Mouse (Mus musculus) CD4-positive, CD25-positive, alpha-beta regulatory T cell (primary cell): ENCODE results near the gene Fosb. TPM values are rescaled to one million over a fixed set of nuclear protein-coding genes. Genes with fewer than 3 reads are reported as not detected.

Experiments
- polyA plus RNA-seq: library from polyadenylated mRNA; unstranded; fragments of 100-300 nt; shearing (Covaris generic); gene quantifications from one replicate; pipeline ENCODE4 v1.2.1, GENCODE M21; 2017

Fosb gene
- polyA plus RNA-seq, result 0.72 TPM

GRCm38 (mm10) chr7:19309884-19310641, at the start of gene Fosb:
TSS of gene Fosb (minus strand) at chr7:19310051.

GRCm38 (mm10) chr7:19359299-19359891, 49.5 kb upstream of the Fosb start, which contains the start of the genes Cd3eap and Ppp1r13l:
TSS of gene Cd3eap (minus strand) at chr7:19359483.
TSS of gene Ppp1r13l (plus strand) at chr7:19359749.

GRCm38 (mm10) chr7:19344237-19344847, 34.5 kb upstream of the Fosb start, which contains the start of gene Ercc1:
TSS of gene Ercc1 (plus strand) at chr7:19344778.

GRCm38 (mm10) chr7:19282385-19282784, 27.5 kb downstream of the Fosb start, which contains the start of gene Rtn2:
TSS of gene Rtn2 (plus strand) at chr7:19282624.

GRCm38 (mm10) chr7:19279581-19280114, 30.2 kb downstream of the Fosb start, which contains the start of gene Ppm1n:
TSS of gene Ppm1n (minus strand) at chr7:19280064.

GRCm38 (mm10) chr7:19271238-19272172, 38.3 kb downstream of the Fosb start, which contains the start of gene Vasp:
TSS of gene Vasp (minus strand) at chr7:19271817.

Other genes starting within 250 kb of the Fosb start
- 0.07 TPM for gene Dmwd, start 233.8 kb downstream of the Fosb start, polyA plus RNA-seq
- gene Dmpk, start 226.2 kb downstream of the Fosb start, polyA plus RNA-seq, result 0.48 TPM
- gene Six5, start 215.5 kb downstream of the Fosb start, polyA plus RNA-seq, result 0.31 TPM
- gene Gm4969, start 191.7 kb downstream of the Fosb start, polyA plus RNA-seq, result 0.31 TPM
- gene Fbxo46, start 190.2 kb downstream of the Fosb start, polyA plus RNA-seq, result 24.0 TPM
- gene Qpctl, start 160.8 kb downstream of the Fosb start, polyA plus RNA-seq, result 13.9 TPM
- gene Snrpd2, start 160.3 kb downstream of the Fosb start, polyA plus RNA-seq, result 39.9 TPM
- 0.10 TPM for gene Gipr, start 143.9 kb downstream of the Fosb start, polyA plus RNA-seq
- gene Eml2, start 133.6 kb downstream of the Fosb start, polyA plus RNA-seq, result 24.7 TPM
- 0.20 TPM for gene Gpr4, start 97.5 kb downstream of the Fosb start, polyA plus RNA-seq
- 22.4 TPM for gene Opa3, start 81.7 kb downstream of the Fosb start, polyA plus RNA-seq
- gene Vasp, start 38.2 kb downstream of the Fosb start, polyA plus RNA-seq, result 303 TPM
- 2.4 TPM for gene Ppm1n, start 30.0 kb downstream of the Fosb start, polyA plus RNA-seq
- gene Rtn2, start 27.4 kb downstream of the Fosb start, polyA plus RNA-seq, result 0.34 TPM
- 77.0 TPM for gene Ercc1, start 34.7 kb upstream of the Fosb start, polyA plus RNA-seq
- 14.5 TPM for gene Cd3eap, start 49.4 kb upstream of the Fosb start, polyA plus RNA-seq
- 0.38 TPM for gene Ppp1r13l, start 49.7 kb upstream of the Fosb start, polyA plus RNA-seq
- 9.2 TPM for gene Ercc2, start 72.0 kb upstream of the Fosb start, polyA plus RNA-seq
- 27.0 TPM for gene Klc3, start 94.1 kb upstream of the Fosb start, polyA plus RNA-seq
- 0.19 TPM for gene Ckm, start 94.7 kb upstream of the Fosb start, polyA plus RNA-seq
- gene Mark4, start 148.8 kb upstream of the Fosb start, polyA plus RNA-seq, result 9.0 TPM
- not detected for gene Exoc3l2, start 153.3 kb upstream of the Fosb start, polyA plus RNA-seq
- gene Bloc1s3, start 198.3 kb upstream of the Fosb start, polyA plus RNA-seq, result 11.3 TPM
- 123 TPM for gene Trappc6a, start 198.3 kb upstream of the Fosb start, polyA plus RNA-seq
- not detected for gene Nkpd1, start 207.8 kb upstream of the Fosb start, polyA plus RNA-seq